Mouse (Mus musculus) c-Kit-negative CD71-positive TER-119-positive erythroid progenitor cells, embryonic 14.5 days (primary cell): Measurements from ENCODE around the gene Dscaml1.

Experiments
- DNase-seq: peaks from one replicate; pipeline ENCODE4 v3.0.0-alpha.2; 2013; ENCODE audit warnings: low read depth, low spot score

The Dscaml1 gene

DNA sequence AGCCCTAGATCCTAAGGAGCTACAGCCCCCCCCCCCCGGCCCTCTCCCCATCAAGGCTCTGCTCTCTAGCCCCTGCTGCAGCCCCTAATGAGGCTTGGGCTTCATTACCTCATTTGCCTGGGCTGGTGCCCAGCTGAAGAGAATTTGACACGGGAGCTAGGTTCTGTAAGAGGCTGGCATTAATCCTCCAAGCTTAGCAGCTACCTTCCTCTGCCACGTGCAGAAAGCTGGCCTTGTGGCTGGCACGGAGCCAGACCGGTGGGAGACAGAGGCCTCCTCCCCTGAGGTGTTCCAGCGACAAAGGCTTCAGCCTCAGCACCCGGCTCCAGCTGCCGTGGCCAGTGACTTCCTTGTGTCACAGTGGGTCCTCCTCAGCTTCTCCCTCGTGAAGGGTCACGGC lies 206.1 kb downstream of the Dscaml1 start:
- DNase-seq, result no peak

DNA sequence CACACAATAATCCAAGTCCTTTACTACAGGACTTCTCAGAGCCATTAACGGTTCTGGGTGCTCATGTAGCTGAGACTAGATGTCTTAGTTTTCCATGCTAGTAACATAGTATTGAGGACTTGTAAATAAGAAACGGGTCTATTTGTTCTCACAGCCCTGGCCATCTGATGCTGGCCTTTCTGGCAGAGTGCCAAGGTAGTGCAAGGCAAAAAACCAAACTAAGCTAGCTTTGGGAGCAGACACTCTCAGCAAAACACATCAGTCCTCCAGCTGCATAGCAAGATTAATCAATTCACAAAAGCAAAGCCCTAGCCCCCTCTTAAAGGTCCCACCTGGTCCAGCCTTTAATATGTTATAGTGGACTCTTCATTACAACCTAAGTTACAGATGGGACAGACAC lies 206.6 kb downstream of the Dscaml1 start:
- no peak for DNase-seq

DNA sequence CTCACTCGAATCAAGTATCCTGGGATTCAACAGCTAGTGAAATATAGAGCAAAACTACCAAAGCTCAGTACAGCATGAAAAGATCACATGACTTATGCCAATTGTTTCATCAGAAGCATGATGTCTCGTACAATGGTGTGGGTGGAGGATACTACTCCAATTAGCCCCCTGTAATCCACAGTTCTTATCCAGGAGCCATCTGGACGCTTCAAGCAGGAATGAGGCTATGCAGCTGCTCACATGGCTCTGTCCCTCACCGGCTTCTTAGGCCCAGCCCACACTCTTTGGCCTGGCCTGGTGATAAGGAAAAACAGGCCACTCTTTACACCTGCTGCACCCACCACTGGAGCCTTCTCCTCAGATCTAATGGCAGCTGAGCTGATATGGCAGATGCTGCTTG lies 208.6 kb downstream of the Dscaml1 start:
- DNase-seq, result no peak

GRCm38 (mm10) chr9:45637346-45637745 lies 210.9 kb downstream of the Dscaml1 start:
- DNase-seq, result no peak

- no peak for DNase-seq
Measured at GRCm38 (mm10) chr9:45638184-45638917, 211.9 kb downstream of the Dscaml1 start.

- DNase-seq, result no peak
Measured at GRCm38 (mm10) chr9:45644833-45645388, 218.5 kb downstream of the Dscaml1 start.

DNA sequence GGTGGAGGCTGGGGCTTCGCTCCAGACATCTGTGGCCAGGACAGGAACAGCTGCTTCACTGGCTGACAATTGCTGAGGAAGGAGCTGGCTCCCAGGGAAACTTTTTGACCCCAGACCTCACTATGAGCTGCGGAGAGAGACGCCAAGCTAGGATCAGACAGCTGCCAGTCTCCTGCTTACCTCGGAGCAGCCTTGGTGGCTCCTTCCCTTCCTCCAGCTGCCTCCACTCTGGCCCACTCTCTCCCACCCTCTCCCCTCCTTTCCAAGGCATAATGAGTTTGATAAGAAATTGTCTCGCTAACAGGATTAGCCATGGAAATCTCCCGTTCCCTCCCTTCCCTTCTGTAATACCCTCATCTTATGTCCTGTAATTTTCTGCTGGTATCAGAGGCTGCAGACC lies 219.1 kb downstream of the Dscaml1 start:
- no peak for DNase-seq

- DNase-seq, result no peak
Measured at GRCm38 (mm10) chr9:45651078-45651809, 224.8 kb downstream of the Dscaml1 start.

- no peak for DNase-seq
Measured at GRCm38 (mm10) chr9:45651810-45652177, 225.4 kb downstream of the Dscaml1 start.

- no peak for DNase-seq
Measured at GRCm38 (mm10) chr9:45657172-45658062, 231.0 kb downstream of the Dscaml1 start.

GRCm38 (mm10) chr9:45660191-45660590 lies 233.8 kb downstream of the Dscaml1 start:
- no peak for DNase-seq

DNA sequence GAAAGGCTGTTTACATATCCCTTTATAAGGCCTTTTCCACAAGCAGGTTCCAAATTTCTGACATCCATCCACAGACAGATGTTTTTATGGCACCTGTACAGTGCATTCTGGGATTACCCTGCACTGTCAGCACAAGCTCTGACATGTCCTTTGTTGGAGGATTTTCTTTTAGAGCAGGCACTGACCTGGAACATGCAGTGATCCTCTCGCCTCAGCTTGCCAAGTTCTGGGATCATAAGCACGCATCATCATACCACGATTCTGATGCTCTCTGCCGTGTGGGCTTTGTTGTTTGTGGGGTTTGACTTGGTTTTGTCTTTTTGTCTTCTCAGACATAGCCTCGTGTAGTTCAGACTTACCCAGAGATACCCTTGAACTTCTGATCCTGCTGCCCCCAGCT lies 236.0 kb downstream of the Dscaml1 start:
- no peak for DNase-seq

- DNase-seq, result no peak
Measured at GRCm38 (mm10) chr9:45663386-45664315, 237.2 kb downstream of the Dscaml1 start.

DNA sequence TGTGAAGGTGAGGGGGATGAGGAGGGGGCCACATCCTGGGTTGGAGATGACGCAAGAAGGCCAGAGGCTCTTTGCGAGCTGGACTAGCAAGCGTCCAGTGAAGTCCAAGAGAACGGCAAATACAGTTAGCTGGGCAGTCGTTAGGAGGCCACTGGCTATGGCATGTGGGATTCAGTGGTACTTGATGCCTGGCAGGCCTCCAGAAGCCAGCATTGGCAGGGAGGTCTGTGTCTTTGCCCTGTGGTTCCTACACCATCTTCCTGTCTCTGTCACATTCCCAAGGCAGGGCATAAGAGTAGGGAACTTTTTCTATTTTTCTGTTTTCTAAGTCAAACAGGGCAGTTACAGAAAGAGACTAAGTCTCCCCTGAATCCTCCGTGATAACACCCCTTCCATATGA lies 237.9 kb downstream of the Dscaml1 start:
- DNase-seq, result no peak

GRCm38 (mm10) chr9:45664871-45665394 lies 238.5 kb downstream of the Dscaml1 start:
- DNase-seq, result no peak

GRCm38 (mm10) chr9:45675931-45676330 lies 249.5 kb downstream of the Dscaml1 start:
- DNase-seq, result no peak

GRCm38 (mm10) chr9:45676578-45676977 lies 250.2 kb downstream of the Dscaml1 start:
- no peak for DNase-seq

GRCm38 (mm10) chr9:45677236-45677781 lies 250.9 kb downstream of the Dscaml1 start:
- no peak for DNase-seq

GRCm38 (mm10) chr9:45677952-45678663 lies 251.7 kb downstream of the Dscaml1 start:
- no peak for DNase-seq

DNA sequence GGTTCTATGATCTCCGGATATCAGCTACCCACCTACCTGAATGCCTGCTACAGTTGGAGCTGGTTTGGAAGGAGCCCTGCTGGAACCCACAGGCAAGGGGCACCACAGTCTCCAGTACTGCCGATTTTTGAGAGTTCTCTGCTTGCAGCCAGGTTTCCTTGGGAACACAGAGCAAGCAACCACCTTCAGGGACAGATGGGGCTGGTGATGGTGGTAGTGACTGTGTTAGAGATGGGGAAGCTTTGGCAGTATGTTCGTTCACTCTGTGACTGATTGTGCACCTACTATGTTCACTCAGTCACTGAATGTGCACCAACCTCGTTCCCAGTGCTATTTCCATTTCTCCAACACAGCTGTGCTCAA lies 252.2 kb downstream of the Dscaml1 start:
- no peak for DNase-seq
